Mouse (Mus musculus) cerebellum, postnatal 14 days (tissue): ENCODE data around the gene Wdtc1.
A peak's percentile ranks its signal among the peaks of the same experiment; 100 is the strongest.

Experiments
- DNase-seq, 2 experiments: peaks; one replicate each; pipeline ENCODE4 v3.0.0; 2021; ENCODE audit warnings: mixed read lengths in 2 of 2

Gene Wdtc1

GRCm38 (mm10) chr4:133353367-133354365 is at the start of gene Wdtc1:
TSS of gene Wdtc1 (minus strand) at chr4:133353481.
- DNase-seq: no peak

- DNase-seq: no peak
These were observed 48.7 kb upstream of the Wdtc1 start for GRCm38 (mm10) chr4:133402011-133402410.

GRCm38 (mm10) chr4:133400098-133400497 is 46.8 kb upstream of the Wdtc1 start:
- DNase-seq: no peak

- peak; percentile 56 to 66 for DNase-seq
These were observed 46.2 kb upstream of the Wdtc1 start for GRCm38 (mm10) chr4:133399509-133399908.

GRCm38 (mm10) chr4:133398619-133399018 is 45.3 kb upstream of the Wdtc1 start:
- no peak for DNase-seq

- DNase-seq: no peak
These were observed 44.7 kb upstream of the Wdtc1 start for GRCm38 (mm10) chr4:133397961-133398360.

- DNase-seq: no peak
These were observed 44.0 kb upstream of the Wdtc1 start for GRCm38 (mm10) chr4:133397299-133397698.

GRCm38 (mm10) chr4:133396079-133396478 is 42.8 kb upstream of the Wdtc1 start:
- DNase-seq: peak; percentile 33 to 37

- peak; percentile 60 to 66 for DNase-seq
These were observed 41.8 kb upstream of the Wdtc1 start for GRCm38 (mm10) chr4:133394981-133395573.

GRCm38 (mm10) chr4:133391185-133392040 is 38.1 kb upstream of the Wdtc1 start:
- peak; percentile 49 to 54 for DNase-seq

GRCm38 (mm10) chr4:133390585-133390984 is 37.3 kb upstream of the Wdtc1 start:
- DNase-seq: no peak

- no peak for DNase-seq
These were observed 36.8 kb upstream of the Wdtc1 start for GRCm38 (mm10) chr4:133390042-133390441.

- DNase-seq: peak; percentile 53 to 70
These were observed 35.7 kb upstream of the Wdtc1 start for GRCm38 (mm10) chr4:133388781-133389552.

GRCm38 (mm10) chr4:133387053-133387452 is 33.8 kb upstream of the Wdtc1 start:
- DNase-seq: no peak

- DNase-seq: peak in 1 of 2 experiments; percentile 9
These were observed 32.9 kb upstream of the Wdtc1 start for GRCm38 (mm10) chr4:133386061-133386797.

- no peak for DNase-seq
These were observed 27.9 kb upstream of the Wdtc1 start for GRCm38 (mm10) chr4:133381141-133381540.

- DNase-seq: no peak
These were observed 27.3 kb upstream of the Wdtc1 start for GRCm38 (mm10) chr4:133380532-133380931.

GRCm38 (mm10) chr4:133379861-133380260 is 26.6 kb upstream of the Wdtc1 start:
- no peak for DNase-seq

GRCm38 (mm10) chr4:133379046-133379347 is 25.7 kb upstream of the Wdtc1 start:
- DNase-seq: peak in 1 of 2 experiments; percentile 5

- peak in 1 of 2 experiments; percentile 4 for DNase-seq
These were observed 25.2 kb upstream of the Wdtc1 start for GRCm38 (mm10) chr4:133378236-133379045.
